Mouse (Mus musculus): ENCODE measurements around the gene Sppl2c.
A peak's percentile ranks its signal among the peaks of the same experiment; 100 is the strongest.

Sppl2c gene

GRCm38 (mm10) chr11:104186135-104186836 lies at the start of gene Sppl2c:
TSS of gene Sppl2c (plus strand) at chr11:104186327.
- no peak for DNase-seq (ENCODE audit: low spot score)

- no peak for DNase-seq (ENCODE audit: low spot score)
Observed at GRCm38 (mm10) chr11:104138976-104139375, 47.2 kb upstream of the Sppl2c start.

GRCm38 (mm10) chr11:104144930-104145329 lies 41.2 kb upstream of the Sppl2c start:
- no peak for DNase-seq (ENCODE audit: low spot score)

- no peak for DNase-seq (ENCODE audit: low spot score)
Observed at GRCm38 (mm10) chr11:104148787-104149186, 37.3 kb upstream of the Sppl2c start.

GRCm38 (mm10) chr11:104150911-104151310 lies 35.2 kb upstream of the Sppl2c start:
- no peak for DNase-seq (ENCODE audit: low spot score)

- no peak for DNase-seq (ENCODE audit: low spot score)
Observed at GRCm38 (mm10) chr11:104154332-104154731, 31.8 kb upstream of the Sppl2c start.

- no peak for DNase-seq (ENCODE audit: low spot score)
Observed at GRCm38 (mm10) chr11:104154820-104155635, 31.1 kb upstream of the Sppl2c start.

GRCm38 (mm10) chr11:104155899-104156298 lies 30.2 kb upstream of the Sppl2c start:
- DNase-seq (ENCODE audit: low spot score), result no peak

GRCm38 (mm10) chr11:104156391-104156790 lies 29.7 kb upstream of the Sppl2c start:
- no peak for DNase-seq (ENCODE audit: low spot score)

GRCm38 (mm10) chr11:104157603-104158259 lies 28.4 kb upstream of the Sppl2c start:
- no peak for DNase-seq (ENCODE audit: low spot score)

GRCm38 (mm10) chr11:104158260-104158907 lies 27.7 kb upstream of the Sppl2c start:
- DNase-seq (ENCODE audit: low spot score), result no peak

- no peak for DNase-seq (ENCODE audit: low spot score)
Observed at GRCm38 (mm10) chr11:104159769-104160272, 26.3 kb upstream of the Sppl2c start.

GRCm38 (mm10) chr11:104161153-104161552 lies 25.0 kb upstream of the Sppl2c start:
- DNase-seq (ENCODE audit: low spot score), result no peak

GRCm38 (mm10) chr11:104164257-104164656 lies 21.9 kb upstream of the Sppl2c start:
- no peak for DNase-seq (ENCODE audit: low spot score)

GRCm38 (mm10) chr11:104171281-104171781 lies 14.8 kb upstream of the Sppl2c start:
- peak; percentile 30 for DNase-seq (ENCODE audit: low spot score)

- DNase-seq (ENCODE audit: low spot score), result no peak
Observed at GRCm38 (mm10) chr11:104178893-104179292, 7.2 kb upstream of the Sppl2c start.

- DNase-seq (ENCODE audit: low spot score), result no peak
Observed at GRCm38 (mm10) chr11:104179804-104180203, 6.3 kb upstream of the Sppl2c start.

GRCm38 (mm10) chr11:104182141-104182540 lies 4.0 kb upstream of the Sppl2c start:
- no peak for DNase-seq (ENCODE audit: low spot score)

- DNase-seq (ENCODE audit: low spot score), result no peak
Observed at GRCm38 (mm10) chr11:104186837-104187150, 667 bp downstream of the Sppl2c start.

- DNase-seq (ENCODE audit: low spot score), result no peak
Observed at GRCm38 (mm10) chr11:104187766-104188165, 1.6 kb downstream of the Sppl2c start.

- no peak for DNase-seq (ENCODE audit: low spot score)
Observed at GRCm38 (mm10) chr11:104190008-104190407, 3.9 kb downstream of the Sppl2c start.

GRCm38 (mm10) chr11:104195382-104195781 lies 9.3 kb downstream of the Sppl2c start:
- DNase-seq (ENCODE audit: low spot score), result no peak
